Mouse (Mus musculus) A20 (cell line): ENCODE measurements around the gene Csgalnact2.

Experiments used
- DNase-seq: peaks from one replicate; pipeline ENCODE4 v3.0.0-alpha.2; 2011; ENCODE audit warnings: low read depth, low spot score

Csgalnact2 gene

DNA sequence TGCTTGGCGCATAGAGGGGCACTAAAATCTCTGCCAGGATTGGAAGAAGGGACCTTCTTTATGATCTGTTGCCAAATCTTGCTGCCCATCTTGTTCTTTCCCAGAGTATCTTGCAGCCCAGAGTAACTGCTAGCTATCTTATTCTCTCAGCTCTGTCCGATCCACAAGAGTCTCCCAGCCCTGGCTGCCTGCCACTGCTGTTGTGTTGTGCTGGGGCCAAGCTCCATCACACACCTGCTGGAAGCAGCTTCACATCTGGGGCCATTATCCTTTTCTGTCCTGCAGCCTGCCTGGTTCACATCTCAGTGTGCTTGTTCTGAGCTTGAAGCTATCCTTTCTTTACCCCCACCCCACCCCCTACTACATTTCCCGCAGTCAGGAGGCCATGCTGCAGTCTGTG, 62.7 kb downstream of the Csgalnact2 start:
- DNase-seq: no peak

DNA sequence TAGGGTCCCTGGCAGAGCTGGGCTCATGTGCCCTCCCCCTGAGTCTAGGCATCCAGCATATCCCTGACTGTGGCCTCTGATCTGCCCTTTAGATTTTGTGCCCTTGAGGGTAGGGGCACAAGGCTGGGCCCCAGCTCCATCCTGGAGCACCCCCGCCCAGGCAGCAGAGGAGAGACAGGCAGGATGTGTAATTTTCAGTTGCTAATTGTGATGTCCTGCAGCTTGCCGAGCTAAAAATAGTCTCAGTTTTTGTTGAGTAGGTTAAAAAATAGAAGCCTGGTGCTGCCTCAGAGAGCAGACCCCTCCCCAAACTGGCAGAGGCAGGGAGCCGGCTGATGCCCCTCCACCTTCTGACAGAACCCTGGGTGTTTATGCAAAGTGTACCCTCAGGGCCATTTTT, 64.8 kb downstream of the Csgalnact2 start:
- DNase-seq: no peak

DNA sequence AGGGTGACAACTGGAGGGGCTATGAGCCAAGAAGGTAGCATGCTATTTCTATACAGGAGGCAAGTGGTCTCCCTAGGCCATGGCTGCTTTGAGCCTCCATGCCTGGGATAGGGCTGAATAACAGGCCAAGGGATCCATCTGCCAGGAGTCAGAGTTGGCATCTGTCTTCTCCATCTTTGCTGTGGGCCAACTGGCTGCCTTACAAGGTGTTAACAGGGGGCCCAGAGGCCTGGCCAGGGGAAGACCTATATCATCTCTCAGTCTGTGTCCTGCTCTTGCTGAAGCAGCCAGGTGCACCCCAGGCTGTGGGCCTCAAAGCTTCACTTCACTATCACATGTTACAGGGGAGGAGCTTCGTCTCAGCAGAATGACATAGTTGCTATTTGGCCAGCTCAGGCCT, 66.8 kb downstream of the Csgalnact2 start:
- DNase-seq: peak; percentile 5

DNA sequence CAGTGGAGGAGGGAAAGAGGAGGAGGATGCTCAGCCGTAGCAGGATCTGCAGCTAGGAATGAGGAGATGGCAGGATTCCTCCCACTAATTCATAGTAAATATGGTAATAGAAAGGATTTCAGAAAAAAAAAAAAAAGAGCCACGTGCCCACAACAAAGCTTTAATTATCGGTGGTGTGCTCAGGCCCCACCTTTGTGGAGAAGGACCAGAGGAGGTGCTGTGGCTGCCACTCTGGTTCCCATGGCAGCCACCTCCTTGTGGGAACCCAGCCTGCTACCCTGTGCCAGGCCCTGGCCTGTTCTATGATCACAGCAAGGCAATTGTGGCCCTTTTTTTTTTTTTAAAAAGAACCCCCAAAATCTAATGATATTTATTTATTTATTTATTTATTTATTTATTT, 67.5 kb downstream of the Csgalnact2 start:
- DNase-seq: no peak

DNA sequence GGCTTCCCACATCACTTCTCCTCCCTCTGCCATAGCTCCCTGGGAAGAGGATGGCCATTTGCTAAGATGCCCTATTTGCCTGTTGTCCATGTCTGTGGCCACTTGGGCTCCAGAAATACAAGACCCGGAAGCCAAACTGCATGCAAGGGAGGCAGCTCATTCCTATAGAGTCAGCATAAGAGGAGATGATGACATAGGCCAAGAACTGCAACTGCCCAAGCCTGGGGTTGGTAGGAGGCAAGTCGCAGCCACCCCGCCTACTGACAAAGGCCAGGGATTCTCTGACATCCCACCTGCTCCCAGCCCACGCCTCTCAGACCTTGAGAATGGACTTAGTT, 68.0 kb downstream of the Csgalnact2 start:
- no peak for DNase-seq

DNA sequence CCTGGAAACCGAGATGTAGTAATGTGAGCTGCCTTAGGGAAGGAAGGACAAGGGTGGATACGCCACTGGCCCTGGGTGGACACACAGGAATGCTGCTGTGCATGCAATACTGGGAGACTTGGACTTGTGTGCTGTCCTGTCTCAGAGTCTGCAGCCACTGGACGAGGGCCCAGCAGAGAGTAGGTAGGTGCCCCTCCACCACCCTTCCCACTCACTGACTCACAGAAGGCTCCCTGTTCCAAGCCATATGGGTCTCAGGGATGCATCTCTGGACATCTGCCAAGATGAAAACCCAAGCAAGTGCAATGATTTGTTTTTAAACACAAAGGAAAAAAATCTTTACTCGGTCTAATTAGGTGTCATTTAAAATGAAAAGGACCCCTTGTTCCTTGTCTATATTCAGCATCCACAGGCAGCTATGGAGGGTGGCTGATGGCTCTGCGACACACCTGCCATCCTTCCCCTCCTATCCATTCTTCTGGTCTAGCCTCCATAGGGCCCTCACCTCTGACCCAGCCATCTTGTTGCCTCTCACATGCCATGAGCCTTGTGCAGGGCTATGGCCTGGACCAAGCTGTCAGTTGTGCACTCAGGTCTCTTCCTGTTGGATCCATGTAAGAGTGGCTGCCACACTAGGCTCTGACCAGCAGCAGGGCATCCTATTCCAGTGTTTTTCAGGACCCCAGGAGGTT, 68.5 kb downstream of the Csgalnact2 start:
- DNase-seq: no peak

DNA sequence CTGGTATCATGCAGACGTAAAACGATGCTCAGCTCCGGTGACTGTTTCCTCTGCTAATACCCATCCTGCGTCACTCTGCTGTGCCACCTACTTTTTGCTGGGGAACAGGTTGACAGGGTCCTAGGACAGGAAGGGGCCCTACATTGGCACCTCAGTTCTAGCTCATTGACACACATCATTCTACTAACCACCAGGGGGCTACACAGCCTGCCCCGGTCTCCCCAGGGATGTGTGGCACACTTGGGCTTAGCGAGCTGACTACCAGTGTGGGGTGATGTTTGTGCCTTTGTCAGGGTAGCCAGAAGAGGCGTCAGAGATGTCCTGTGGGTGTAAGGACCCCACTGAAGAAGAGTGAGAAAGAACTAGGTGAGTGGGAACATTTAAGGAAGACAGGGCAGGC, 71.2 kb downstream of the Csgalnact2 start:
- peak; percentile 38 for DNase-seq

DNA sequence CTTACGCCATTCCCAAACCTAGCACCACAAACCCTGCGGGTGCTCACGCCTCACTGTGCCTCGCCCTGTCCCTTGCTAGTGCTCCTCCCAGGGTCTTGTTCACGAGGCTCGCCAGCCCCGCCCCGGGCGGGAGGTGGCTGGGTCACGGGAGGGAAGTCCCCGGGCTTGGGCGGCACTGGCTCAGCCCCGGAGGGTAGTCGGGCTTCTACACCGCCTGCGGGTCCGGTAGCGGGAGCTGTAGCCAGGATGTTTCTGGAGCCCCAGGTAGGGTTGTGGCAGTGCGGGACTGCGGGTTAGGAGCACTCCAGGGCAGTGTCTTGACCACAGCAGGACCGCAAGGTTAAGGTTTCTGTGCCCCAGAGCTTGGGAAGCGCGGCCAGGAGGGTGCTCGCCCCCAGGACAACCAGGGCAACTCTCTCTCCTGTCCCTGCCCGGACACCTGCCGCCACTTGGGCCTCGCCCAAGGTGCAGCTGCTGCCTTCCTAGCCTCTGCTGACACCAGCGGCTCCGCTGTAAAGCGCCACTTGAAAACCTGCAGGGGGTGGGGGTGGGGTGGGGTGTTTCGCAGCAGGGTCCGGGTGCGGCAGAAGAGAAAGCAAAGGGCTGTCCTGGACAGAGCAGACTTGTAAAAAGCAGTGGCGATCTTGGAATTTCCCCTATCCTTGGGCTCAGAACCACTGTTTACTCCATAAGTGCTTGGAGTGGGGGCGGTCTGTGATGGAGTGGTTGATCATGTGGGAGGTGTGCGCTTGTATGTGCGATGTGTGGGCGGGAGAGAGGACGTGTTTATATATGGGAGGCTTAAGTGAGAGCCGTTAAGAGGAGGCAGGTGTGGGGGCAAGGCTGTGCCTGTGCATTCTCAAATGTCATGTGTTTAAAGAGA, 72.5 kb downstream of the Csgalnact2 start:
- peak; percentile 62 for DNase-seq

DNA sequence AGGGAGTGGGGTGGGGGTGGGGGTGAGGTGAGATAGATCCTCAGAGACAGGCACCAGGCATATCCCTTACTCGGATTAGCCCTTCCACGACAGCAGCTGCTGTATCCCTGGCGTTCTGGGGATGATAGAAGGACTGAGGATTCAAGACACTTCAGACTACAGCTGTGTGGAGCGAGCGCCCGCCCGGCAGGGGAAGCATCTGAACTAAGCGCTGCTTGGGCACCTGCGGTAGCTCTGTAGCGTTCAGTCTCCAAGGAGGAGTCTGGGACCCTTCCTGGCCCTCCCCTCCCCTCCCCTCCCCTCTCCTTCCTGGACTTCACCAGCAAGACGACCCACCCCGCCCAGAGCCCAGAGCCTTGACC, 73.1 kb downstream of the Csgalnact2 start:
- peak; percentile 51 for DNase-seq

DNA sequence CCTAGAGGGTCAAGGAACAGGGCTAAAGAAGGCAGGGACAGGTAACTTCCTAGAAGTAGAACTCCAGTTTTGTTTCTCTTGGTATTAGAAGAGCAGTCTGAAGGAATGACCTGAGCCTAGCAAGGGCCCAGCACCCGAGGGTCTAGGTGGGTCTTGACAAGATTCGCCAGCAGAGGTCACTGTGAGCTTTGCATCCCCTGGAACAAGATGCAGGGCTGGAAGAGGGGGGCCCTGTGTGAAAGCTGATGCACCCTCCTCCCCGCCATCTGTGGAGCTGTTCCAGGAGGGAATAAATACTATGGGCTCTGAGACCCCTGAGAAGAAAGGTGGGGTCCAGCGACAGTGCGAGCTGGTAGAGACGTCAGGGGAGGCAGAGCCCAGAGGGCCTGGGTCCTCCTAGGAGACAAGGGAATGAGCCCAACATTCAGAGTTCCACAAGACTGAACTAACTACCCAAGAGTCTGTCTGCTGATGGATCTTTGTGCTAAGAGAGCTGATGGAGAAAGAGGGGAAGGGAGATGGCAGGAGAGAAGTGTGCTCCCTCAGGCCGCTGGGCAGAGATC, 73.9 kb downstream of the Csgalnact2 start:
- DNase-seq: peak; percentile 63

DNA sequence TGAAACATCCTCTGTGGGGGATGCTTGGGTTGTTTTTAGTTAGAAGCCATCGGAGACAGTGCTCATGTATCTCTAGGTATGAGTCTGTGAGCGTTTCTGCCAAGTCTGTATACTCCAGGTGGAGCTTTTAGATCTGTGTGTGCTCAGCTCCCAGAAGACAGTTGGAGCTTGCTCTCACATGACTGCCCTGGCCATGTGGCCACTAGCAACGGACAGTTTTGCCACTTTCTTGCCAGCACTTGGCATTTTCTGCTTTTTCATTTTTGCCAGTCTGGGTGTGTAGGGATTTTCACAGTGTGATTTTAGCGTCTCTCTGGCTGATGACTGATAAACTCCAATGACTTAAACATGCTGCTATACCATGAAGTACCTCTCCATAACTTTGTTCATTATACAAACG, 75.7 kb downstream of the Csgalnact2 start:
- no peak for DNase-seq

DNA sequence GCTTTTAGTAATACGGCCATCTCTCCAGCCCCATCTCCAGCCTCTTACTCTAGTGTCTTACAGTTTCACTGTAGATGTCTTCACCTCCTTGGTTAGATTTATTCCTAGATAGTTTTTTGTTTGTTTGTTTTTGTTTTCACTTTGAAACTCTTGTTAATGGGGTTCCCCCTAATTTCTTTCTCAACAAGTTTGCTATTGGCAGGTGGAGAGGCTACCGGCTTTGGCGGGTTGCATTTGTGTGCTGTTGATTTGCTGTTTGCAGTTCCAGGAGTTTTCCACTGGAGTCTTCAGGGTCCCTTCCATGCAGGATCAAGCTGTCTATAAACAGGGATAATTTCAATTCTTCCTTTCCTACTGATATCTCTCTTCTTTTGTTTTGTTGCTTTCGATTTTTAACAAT, 77.7 kb downstream of the Csgalnact2 start:
- no peak for DNase-seq
